Mouse (Mus musculus) forebrain, embryonic 14.5 days (tissue): ENCODE measurements at regions not wholly inside any gene's neighbourhood (a gene's known extent, or its start where the extent isn't known, plus 50 kb on each side); places are given as distances from the start of the nearest gene placed in this dataset.

Experiments used
- ATAC-seq: fragments of 200-750 bp; cut with Nextera tagmentation; 2 replicates; pipeline ENCODE4 v1.8.0; 2017; ENCODE audit warnings: mild to moderate bottlenecking, moderate library complexity
- DNase-seq: peaks from one replicate; pipeline ENCODE4 v3.0.0-alpha.2; 2015; ENCODE audit warnings: low spot score
- H3K27ac ChIP-seq: fragments of 300-500 bp; sonication (generic); 2 replicates; pipeline ENCODE4 v1.5.1; 2014; ENCODE audit warnings: low read depth, mild to moderate bottlenecking, control low read depth, low read length, moderate library complexity
- H3K27me3 ChIP-seq: fragments of 300-500 bp; sonication (generic); replicated peaks from 2 replicates; pipeline ENCODE4 v1.6.1; 2014; ENCODE audit warnings: low read length, control low read depth, mixed read lengths; ENCODE audit not compliant: control insufficient read depth, insufficient read depth
- H3K36me3 ChIP-seq: fragments of 300-500 bp; sonication (generic); 2 replicates; pipeline ENCODE4 v1.6.1; 2014; ENCODE audit warnings: low read length, control low read depth; ENCODE audit not compliant: control insufficient read depth, insufficient read depth
- H3K4me1 ChIP-seq: fragments of 300-500 bp; sonication (generic); 2 replicates; pipeline ENCODE4 v1.6.1; 2014; ENCODE audit warnings: antibody characterized with exemption, low read length, control low read depth; ENCODE audit not compliant: control insufficient read depth, insufficient read depth
- H3K4me2 ChIP-seq: fragments of 300-500 bp; sonication (generic); 2 replicates; pipeline ENCODE4 v1.6.1; 2014; ENCODE audit warnings: mild to moderate bottlenecking, control low read depth, low read length
- H3K4me3 ChIP-seq: fragments of 300-500 bp; sonication (generic); 2 replicates; pipeline ENCODE4 v1.5.1; 2014; ENCODE audit warnings: low read depth, low read length, control low read depth
- H3K9ac ChIP-seq: fragments of 300-500 bp; sonication (generic); 2 replicates; pipeline ENCODE4 v1.6.1; 2014; ENCODE audit warnings: mild to moderate bottlenecking, low read length, control low read depth, moderate library complexity
- H3K9me3 ChIP-seq: fragments of 300-500 bp; sonication (generic); replicated peaks from 2 replicates; pipeline ENCODE4 v1.6.1; 2016; ENCODE audit warnings: low read length, control low read depth, mixed read lengths; ENCODE audit not compliant: control insufficient read depth
- WGBS: fragments of 180-500 bp; shearing (Covaris S2); extraction: QIAGEN DNeasy Blood & Tissue Kit; methylation state at CpG from one replicate; pipeline ENCODE4 v1.1.7; 2014; 5-methylcytosine and 5-hydroxymethylcytosine counted together

DNA sequence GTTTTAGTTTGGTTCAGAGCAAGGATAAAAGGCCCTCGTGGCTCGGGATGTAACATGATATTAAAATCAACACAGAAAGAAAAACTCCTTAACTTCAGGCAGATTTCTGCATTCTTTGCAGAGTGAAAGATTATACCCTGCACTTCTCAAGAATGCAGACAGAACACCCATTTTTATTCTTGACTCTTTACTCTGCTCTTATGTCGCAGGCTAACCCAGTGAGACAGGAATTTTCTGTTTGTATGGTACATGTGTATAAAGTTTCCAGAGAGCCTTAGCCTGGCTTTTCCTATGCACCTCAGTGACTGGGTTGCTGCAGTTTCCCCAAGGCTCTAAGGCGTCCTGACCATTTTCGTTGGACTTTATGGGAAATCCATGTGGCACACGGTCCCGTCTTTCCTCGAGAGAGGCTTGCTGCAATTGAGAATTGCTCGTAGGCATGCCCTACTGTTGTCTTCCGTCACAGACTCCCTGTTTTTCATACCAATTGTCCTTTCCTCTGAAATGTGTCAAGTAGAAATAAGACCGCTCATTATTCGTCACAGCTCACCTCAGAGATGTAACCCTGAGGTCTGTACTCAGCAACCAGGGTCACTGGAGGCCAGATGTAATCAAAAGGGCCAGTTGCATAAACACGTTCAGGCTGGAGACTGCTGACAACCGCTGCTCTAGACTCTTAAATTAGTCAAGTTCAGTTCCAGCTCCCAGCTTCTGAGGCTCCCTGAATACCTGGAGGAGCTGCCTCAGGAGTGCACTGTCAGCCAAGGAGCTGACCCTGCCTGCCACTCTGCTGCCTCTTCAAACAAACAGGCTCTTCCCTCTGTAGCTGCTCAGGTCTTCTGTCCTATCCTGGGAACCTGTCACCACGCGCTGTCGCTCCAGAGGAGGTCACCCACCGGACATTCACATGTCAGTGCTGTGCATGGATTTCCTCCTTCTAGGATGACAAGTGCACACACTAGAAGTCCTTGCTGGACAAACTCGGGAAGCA is 160.2 kb upstream of the Cops8 start:
- 84% methylated on average over 19 of the region's 19 CpGs for WGBS
- Histone ChIP-seq H3K9me3 (no peaks in the 10 kb centered on the region), H3K4me2 (no peak overlapping the region), H3K4me3 (no peak overlapping the region), H3K4me1 (no peaks in the 10 kb centered on the region; the same call in 1 of the 2 replicates), H3K36me3 (no peaks in the 10 kb centered on the region), H3K9ac (no peak overlapping the region), H3K27ac (no peak overlapping the region), H3K27me3 (no peaks in the 10 kb centered on the region)
- ATAC-seq (no peak), DNase-seq (no peak)

GRCm38 (mm10) chr1:90449571-90450226 is 153.1 kb upstream of the Cops8 start:
- Histone ChIP-seq H3K27ac (no peak overlapping the region), H3K4me2 (no peak overlapping the region), H3K9me3 (no peaks in the 10 kb centered on the region), H3K9ac (no peak overlapping the region), H3K27me3 (no peaks in the 10 kb centered on the region), H3K4me3 (no peak overlapping the region), H3K4me1 (no peaks in the 10 kb centered on the region), H3K36me3 (no peaks in the 10 kb centered on the region)
- ATAC-seq (no peak), DNase-seq (no peak)
- WGBS: 33% methylated on average over 7 of the region's 7 CpGs

DNA sequence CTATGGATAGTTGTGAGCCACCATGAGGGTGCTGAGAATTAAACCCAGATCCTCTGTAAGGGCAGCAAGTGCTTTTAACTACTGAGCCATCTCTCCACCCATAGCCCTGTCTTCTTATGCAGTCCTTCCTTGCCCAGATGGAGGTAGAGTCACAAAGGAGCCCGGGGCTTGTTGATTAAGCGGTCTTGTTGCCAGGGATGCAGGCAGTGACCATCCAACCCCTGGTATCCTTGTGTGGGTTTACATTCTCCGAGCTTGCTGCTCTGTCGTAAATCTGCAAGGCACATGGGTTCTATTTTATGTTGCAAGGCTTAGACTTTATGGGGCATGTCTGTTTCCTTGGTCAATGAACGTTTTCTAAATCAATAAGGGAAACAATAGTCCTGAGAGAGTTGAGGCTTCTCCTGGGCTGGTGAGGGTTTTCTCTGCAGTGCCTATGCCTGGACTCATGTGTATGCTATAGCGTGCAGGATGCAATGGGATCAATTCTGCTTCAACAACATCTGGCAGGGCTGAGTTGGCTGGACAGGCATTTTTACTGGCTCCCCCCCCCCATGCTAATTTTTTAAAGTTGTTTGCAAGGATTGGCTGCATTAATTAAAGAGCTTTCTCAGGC is 150.7 kb upstream of the Cops8 start:
- ATAC-seq: no peak
- 85% methylated on average over 6 of the region's 6 CpGs for WGBS
- no peak for DNase-seq
- Histone ChIP-seq H3K27ac (no peak overlapping the region), H3K9me3 (no peaks in the 10 kb centered on the region), H3K27me3 (no peaks in the 10 kb centered on the region), H3K4me2 (no peak overlapping the region), H3K9ac (no peak overlapping the region), H3K36me3 (no peaks in the 10 kb centered on the region), H3K4me1 (peaks cover 2% of the 10 kb centered on the region; the same call in 1 of the 2 replicates), H3K4me3 (no peak overlapping the region)

- H3K9me3 ChIP-seq: no peaks in the 10 kb centered on the region
- H3K4me3 ChIP-seq: no peak overlapping the region
- peaks cover 6% of the 10 kb centered on the region; the same call in 1 of the 2 replicates for H3K4me1 ChIP-seq
- H3K36me3 ChIP-seq: no peaks in the 10 kb centered on the region
- 80% methylated on average over 7 of the region's 7 CpGs for WGBS
- no peak overlapping the region for H3K9ac ChIP-seq
- no peak for ATAC-seq
- no peaks in the 10 kb centered on the region for H3K27me3 ChIP-seq
- no peak overlapping the region for H3K4me2 ChIP-seq
- no peak for DNase-seq
- no peak overlapping the region for H3K27ac ChIP-seq
Measured at GRCm38 (mm10) chr1:90454263-90454662, 148.5 kb upstream of the Cops8 start.

- no peak overlapping the region for H3K4me3 ChIP-seq
- peak overlapping the region; percentile 28; the same call in 1 of the 2 replicates for H3K4me2 ChIP-seq
- peak overlapping the region; percentile 40; the same call in 1 of the 2 replicates for H3K9ac ChIP-seq
- 5% methylated on average over 9 of the region's 9 CpGs for WGBS
- peak; percentile 72 for DNase-seq
- no peak; the same call in 1 of the 2 replicates for ATAC-seq
- H3K9me3 ChIP-seq: no peaks in the 10 kb centered on the region
- H3K27ac ChIP-seq: no peak overlapping the region
- H3K36me3 ChIP-seq: no peaks in the 10 kb centered on the region
- H3K27me3 ChIP-seq: no peaks in the 10 kb centered on the region
- H3K4me1 ChIP-seq: peaks cover 6% of the 10 kb centered on the region; the same call in 1 of the 2 replicates
Measured at GRCm38 (mm10) chr1:90457396-90457795, 145.4 kb upstream of the Cops8 start.

- Histone ChIP-seq H3K36me3 (no peaks in the 10 kb centered on the region), H3K9me3 (no peaks in the 10 kb centered on the region), H3K4me3 (no peak overlapping the region), H3K4me2 (no peak overlapping the region), H3K4me1 (peaks cover 6% of the 10 kb centered on the region; the same call in 1 of the 2 replicates), H3K27me3 (no peaks in the 10 kb centered on the region), H3K27ac (no peak overlapping the region), H3K9ac (no peak overlapping the region)
- no peak for ATAC-seq
- WGBS: 32% methylated on average over 8 of the region's 8 CpGs
- no peak for DNase-seq
Measured at GRCm38 (mm10) chr1:90458176-90458575, 144.6 kb upstream of the Cops8 start.

GRCm38 (mm10) chr1:90461699-90462098 is 141.1 kb upstream of the Cops8 start:
- Histone ChIP-seq H3K4me2 (no peak overlapping the region), H3K4me1 (peaks cover 6% of the 10 kb centered on the region; the same call in 1 of the 2 replicates), H3K27ac (no peak overlapping the region), H3K9me3 (no peaks in the 10 kb centered on the region), H3K4me3 (no peak overlapping the region), H3K9ac (no peak overlapping the region), H3K36me3 (no peaks in the 10 kb centered on the region), H3K27me3 (no peaks in the 10 kb centered on the region)
- 82% methylated on average over 1 of the region's 1 CpGs for WGBS
- ATAC-seq (no peak), DNase-seq (no peak)

- H3K4me2 ChIP-seq: no peak overlapping the region
- no peaks in the 10 kb centered on the region; the same call in 1 of the 2 replicates for H3K4me1 ChIP-seq
- no peak overlapping the region for H3K27ac ChIP-seq
- 92% methylated on average over 6 of the region's 6 CpGs for WGBS
- no peaks in the 10 kb centered on the region for H3K27me3 ChIP-seq
- H3K4me3 ChIP-seq: no peak overlapping the region
- ATAC-seq (no peak), DNase-seq (no peak)
- no peaks in the 10 kb centered on the region for H3K9me3 ChIP-seq
- H3K9ac ChIP-seq: no peak overlapping the region
- H3K36me3 ChIP-seq: no peaks in the 10 kb centered on the region
Measured at GRCm38 (mm10) chr1:90463302-90463701, 139.5 kb upstream of the Cops8 start.
